Mouse (Mus musculus): Measurements from ENCODE around the gene Ppp3cb. TPM values are rescaled to one million over a fixed set of nuclear protein-coding genes. Genes with fewer than 3 reads are reported as not detected.

The Ppp3cb gene
- polyA plus RNA-seq, 1 experiment = 0.46 TPM

- peaks cover 14% of the 10 kb centered on the region for H3K36me3 ChIP-seq (ENCODE audit: control insufficient read depth)
- no peak for TF ChIP-seq TAL1 (IDR thresholded peaks at IDR 0.05; ENCODE audit: low read length)
- no peak for TF ChIP-seq GATA1 (IDR thresholded peaks at IDR 0.05; ENCODE audit: low read length)
- no peaks in the 10 kb centered on the region for H3K27me3 ChIP-seq (ENCODE audit: control insufficient read depth)
- H3K4me3 ChIP-seq (replicated peaks) = no peak overlapping the region
- H3K4me1 ChIP-seq (ENCODE audit: control insufficient read depth) = peaks cover 19% of the 10 kb centered on the region
- no peaks in the 10 kb centered on the region for H3K9me3 ChIP-seq (ENCODE audit: control insufficient read depth, low read length)
These were observed 3.8 kb upstream of the Ppp3cb start for GRCm38 (mm10) chr14:20550136-20550535.

- no peaks in the 10 kb centered on the region for H3K9me3 ChIP-seq (ENCODE audit: control insufficient read depth, low read length)
- peaks cover 42% of the 10 kb centered on the region for H3K4me1 ChIP-seq (ENCODE audit: control insufficient read depth)
- peak overlapping the region; percentile 95 for H3K4me3 ChIP-seq (replicated peaks)
- no peaks in the 10 kb centered on the region for H3K27me3 ChIP-seq (ENCODE audit: control insufficient read depth)
- peaks cover 36% of the 10 kb centered on the region for H3K36me3 ChIP-seq (ENCODE audit: control insufficient read depth)
- TF ChIP-seq GATA1 (IDR thresholded peaks at IDR 0.05; ENCODE audit: low read length) (no peak), TAL1 (IDR thresholded peaks at IDR 0.05; ENCODE audit: low read length) (no peak)
These were observed 643 bp downstream of the Ppp3cb start for GRCm38 (mm10) chr14:20545529-20546331.

GRCm38 (mm10) chr14:20544467-20545411 is 1.6 kb downstream of the Ppp3cb start:
- Histone ChIP-seq H3K4me1 (ENCODE audit: control insufficient read depth) (peaks cover 44% of the 10 kb centered on the region), H3K9me3 (ENCODE audit: control insufficient read depth, low read length) (no peaks in the 10 kb centered on the region), H3K27me3 (ENCODE audit: control insufficient read depth) (no peaks in the 10 kb centered on the region), H3K36me3 (ENCODE audit: control insufficient read depth) (peaks cover 33% of the 10 kb centered on the region), H3K4me3 (replicated peaks) (peak overlapping the region; percentile 95)
- TF ChIP-seq TAL1 (IDR thresholded peaks at IDR 0.05; ENCODE audit: low read length) = peak; percentile 62
- TF ChIP-seq GATA1 (IDR thresholded peaks at IDR 0.05; ENCODE audit: low read length) = no peak

- H3K4me1 ChIP-seq (ENCODE audit: control insufficient read depth) = no peaks in the 10 kb centered on the region
- H3K9me3 ChIP-seq (ENCODE audit: control insufficient read depth, low read length) = no peaks in the 10 kb centered on the region
- H3K27me3 ChIP-seq (ENCODE audit: control insufficient read depth) = no peaks in the 10 kb centered on the region
- peaks cover 49% of the 10 kb centered on the region for H3K36me3 ChIP-seq (ENCODE audit: control insufficient read depth)
- no peak overlapping the region for H3K4me3 ChIP-seq (replicated peaks)
- TF ChIP-seq GATA1 (IDR thresholded peaks at IDR 0.05; ENCODE audit: low read length) = no peak
- TF ChIP-seq TAL1 (IDR thresholded peaks at IDR 0.05; ENCODE audit: low read length) = no peak
These were observed 16.7 kb downstream of the Ppp3cb start for GRCm38 (mm10) chr14:20529643-20530042.

GRCm38 (mm10) chr14:20520179-20520578 is 26.2 kb downstream of the Ppp3cb start:
- H3K9me3 ChIP-seq (ENCODE audit: control insufficient read depth, low read length) = no peaks in the 10 kb centered on the region
- H3K4me1 ChIP-seq (ENCODE audit: control insufficient read depth) = no peaks in the 10 kb centered on the region
- no peak for TF ChIP-seq GATA1 (IDR thresholded peaks at IDR 0.05; ENCODE audit: low read length)
- TF ChIP-seq TAL1 (IDR thresholded peaks at IDR 0.05; ENCODE audit: low read length) = no peak
- no peaks in the 10 kb centered on the region for H3K27me3 ChIP-seq (ENCODE audit: control insufficient read depth)
- H3K4me3 ChIP-seq (replicated peaks) = no peak overlapping the region
- peaks cover 76% of the 10 kb centered on the region for H3K36me3 ChIP-seq (ENCODE audit: control insufficient read depth)

GRCm38 (mm10) chr14:20508424-20508823 is 37.9 kb downstream of the Ppp3cb start:
- Histone ChIP-seq H3K36me3 (ENCODE audit: control insufficient read depth) (peaks cover 57% of the 10 kb centered on the region), H3K4me1 (ENCODE audit: control insufficient read depth) (no peaks in the 10 kb centered on the region), H3K27me3 (ENCODE audit: control insufficient read depth) (no peaks in the 10 kb centered on the region), H3K9me3 (ENCODE audit: control insufficient read depth, low read length) (no peaks in the 10 kb centered on the region), H3K4me3 (replicated peaks) (no peak overlapping the region)
- TF ChIP-seq GATA1 (IDR thresholded peaks at IDR 0.05; ENCODE audit: low read length) (no peak), TAL1 (IDR thresholded peaks at IDR 0.05; ENCODE audit: low read length) (no peak)

GRCm38 (mm10) chr14:20502966-20503365 is 43.4 kb downstream of the Ppp3cb start:
- no peaks in the 10 kb centered on the region for H3K9me3 ChIP-seq (ENCODE audit: control insufficient read depth, low read length)
- H3K27me3 ChIP-seq (ENCODE audit: control insufficient read depth) = no peaks in the 10 kb centered on the region
- no peak overlapping the region for H3K4me3 ChIP-seq (replicated peaks)
- peaks cover 59% of the 10 kb centered on the region for H3K36me3 ChIP-seq (ENCODE audit: control insufficient read depth)
- no peaks in the 10 kb centered on the region; the same call in 1 of the 2 replicates for H3K4me1 ChIP-seq (ENCODE audit: control insufficient read depth)
- TF ChIP-seq GATA1 (IDR thresholded peaks at IDR 0.05; ENCODE audit: low read length) (no peak), TAL1 (IDR thresholded peaks at IDR 0.05; ENCODE audit: low read length) (no peak)

- no peaks in the 10 kb centered on the region; the same call in 1 of the 2 replicates for H3K4me1 ChIP-seq (ENCODE audit: control insufficient read depth)
- no peaks in the 10 kb centered on the region for H3K27me3 ChIP-seq (ENCODE audit: control insufficient read depth)
- H3K4me3 ChIP-seq (replicated peaks) = no peak overlapping the region
- H3K9me3 ChIP-seq (ENCODE audit: control insufficient read depth, low read length) = no peaks in the 10 kb centered on the region
- no peak for TF ChIP-seq GATA1 (IDR thresholded peaks at IDR 0.05; ENCODE audit: low read length)
- TF ChIP-seq TAL1 (IDR thresholded peaks at IDR 0.05; ENCODE audit: low read length) = no peak
- peaks cover 73% of the 10 kb centered on the region for H3K36me3 ChIP-seq (ENCODE audit: control insufficient read depth)
These were observed 46.4 kb downstream of the Ppp3cb start for GRCm38 (mm10) chr14:20499982-20500381.

- Histone ChIP-seq H3K4me3 (replicated peaks) (no peak within 1 kb of the TSS), H3K36me3 (ENCODE audit: control insufficient read depth) (peaks cover 68% of the 10 kb centered on the region), H3K27me3 (ENCODE audit: control insufficient read depth) (no peaks in the 10 kb centered on the region), H3K4me1 (ENCODE audit: control insufficient read depth) (no peaks in the 10 kb centered on the region), H3K9me3 (ENCODE audit: control insufficient read depth, low read length) (no peaks in the 10 kb centered on the region)
- TF ChIP-seq GATA1 (IDR thresholded peaks at IDR 0.05; ENCODE audit: low read length) = no peak
- no peak for TF ChIP-seq TAL1 (IDR thresholded peaks at IDR 0.05; ENCODE audit: low read length)
These were observed 49.8 kb downstream of the Ppp3cb start, which contains the start of gene Mss51 for GRCm38 (mm10) chr14:20496603-20497002. Gene Mss51, minus strand, starts transcription at chr14:20496901.

Data from erythroblast, embryonic 14.5 days (primary cell).